Mouse (Mus musculus) midbrain, postnatal 0 days (tissue): ENCODE data around the gene Abhd18. TPM values are rescaled to one million over a fixed set of nuclear protein-coding genes. Genes with fewer than 3 reads are reported as not detected.

Experiments
- ATAC-seq: fragments of 200-750 bp; cut with Nextera tagmentation; 2 replicates; pipeline ENCODE4 v1.8.0; 2017; ENCODE audit warnings: moderate number of reproducible peaks, mild to moderate bottlenecking, moderate TSS enrichment, moderate library complexity; ENCODE audit not compliant: low FRiP score
- DNase-seq: peaks from one replicate; pipeline ENCODE4 v3.0.0-alpha.2; 2015; ENCODE audit warnings: low spot score
- H3K27ac ChIP-seq: fragments of 300-500 bp; sonication (generic); 2 replicates; pipeline ENCODE4 v1.5.1; 2014; ENCODE audit warnings: low read depth, mild to moderate bottlenecking, low read length, mixed read lengths
- H3K27me3 ChIP-seq: fragments of 300-500 bp; sonication (generic); 2 replicates; pipeline ENCODE4 v1.6.1; 2014; ENCODE audit warnings: low read length, control low read depth, mixed read lengths; ENCODE audit not compliant: insufficient read depth
- H3K36me3 ChIP-seq: fragments of 300-500 bp; sonication (generic); 2 replicates; pipeline ENCODE4 v1.6.1; 2014; ENCODE audit warnings: low read length, control low read depth, mixed read lengths; ENCODE audit not compliant: insufficient read depth
- H3K4me1 ChIP-seq: fragments of 300-500 bp; sonication (generic); 2 replicates; pipeline ENCODE4 v1.6.1; 2014; ENCODE audit warnings: mild to moderate bottlenecking, control low read depth, antibody characterized with exemption, low read length, mixed read lengths; ENCODE audit not compliant: insufficient read depth
- H3K4me2 ChIP-seq: fragments of 300-500 bp; sonication (generic); 2 replicates; pipeline ENCODE4 v1.6.1; 2014; ENCODE audit warnings: low read depth, mild to moderate bottlenecking, low read length, mixed read lengths; ENCODE audit not compliant: poor library complexity, severe bottlenecking
- H3K4me3 ChIP-seq: fragments of 300-500 bp; sonication (generic); 2 replicates; pipeline ENCODE4 v1.5.1; 2014; ENCODE audit warnings: low read depth, mild to moderate bottlenecking, low read length, moderate library complexity
- H3K9ac ChIP-seq: fragments of 300-500 bp; sonication (generic); replicated peaks from 2 replicates; pipeline ENCODE4 v1.6.1; 2014; ENCODE audit warnings: mild to moderate bottlenecking, low read length, moderate library complexity, mixed read lengths; ENCODE audit not compliant: poor library complexity, severe bottlenecking
- H3K9me3 ChIP-seq: fragments of 300-500 bp; sonication (generic); 2 replicates; pipeline ENCODE4 v1.6.1; 2016; ENCODE audit warnings: low read length, control low read depth
- CTCF ChIP-seq: IDR thresholded peaks from 2 replicates; pipeline ENCODE4 v1.5.1; 2016; ENCODE audit warnings: antibody characterized with exemption, mild to moderate bottlenecking
- WGBS: fragments of 180-500 bp; shearing (Covaris S2); extraction: QIAGEN DNeasy Blood & Tissue Kit; methylation state at CpG from one replicate; pipeline ENCODE4 v1.1.7; 2014; 5-methylcytosine and 5-hydroxymethylcytosine counted together
- polyA plus RNA-seq: library from polyadenylated mRNA; unstranded; fragments of >200 nt; fragmentation: Nextera tagmentation; extraction: Ambion mirVana; gene quantifications from 2 replicates; pipeline ENCODE4 v1.2.1, GENCODE M21; 2015
- total RNA-seq: library from RNA; depleted of rRNA; stranded (reverse); fragments of >200 nt; gene quantifications from 2 replicates; pipeline ENCODE4 v1.2.3, GENCODE M21; 2014

The Abhd18 gene
- total and polyA plus RNA-seq, 2 experiments from 2014 or later = 8.5 to 15.9 TPM

- 0% methylated on average over 62 of the region's 66 CpGs for WGBS
- DNase-seq = peak; percentile 95
- H3K4me2 ChIP-seq = peak within 1 kb of the TSS; percentile 92
- peak; percentile 94 for ATAC-seq
- H3K36me3 ChIP-seq = no peaks in the 10 kb centered on the region
- H3K4me3 ChIP-seq = peak within 1 kb of the TSS; percentile 75
- H3K27ac ChIP-seq = peak within 1 kb of the TSS; percentile 63
- peak within 1 kb of the TSS; percentile 71 for H3K9ac ChIP-seq
- TF ChIP-seq CTCF = no peak; the same call in 1 of the 2 replicates
- no peaks in the 10 kb centered on the region for H3K27me3 ChIP-seq
- no peaks in the 10 kb centered on the region for H3K4me1 ChIP-seq
- no peaks in the 10 kb centered on the region for H3K9me3 ChIP-seq
Measured at GRCm38 (mm10) chr3:40949170-40949902, 102.6 kb downstream of the Abhd18 start, which contains the start of gene Larp1b. Gene Larp1b (plus strand): TSS chr3:40949828.

GRCm38 (mm10) chr3:40949903-40950600 is 103.3 kb downstream of the Abhd18 start:
- Histone ChIP-seq H3K9me3 (no peaks in the 10 kb centered on the region), H3K9ac (peak overlapping the region; percentile 71), H3K27ac (peak overlapping the region; percentile 63), H3K4me1 (no peaks in the 10 kb centered on the region), H3K4me3 (peak overlapping the region; percentile 75), H3K4me2 (peak overlapping the region; percentile 92), H3K36me3 (no peaks in the 10 kb centered on the region), H3K27me3 (no peaks in the 10 kb centered on the region)
- DNase-seq = peak; percentile 35
- WGBS = under 1% methylated on average over 63 of the region's 118 CpGs
- no peak for TF ChIP-seq CTCF
- peak; percentile 69 for ATAC-seq

GRCm38 (mm10) chr3:40950601-40951201 is 103.9 kb downstream of the Abhd18 start:
- H3K36me3 ChIP-seq = no peaks in the 10 kb centered on the region
- no peak overlapping the region for H3K27ac ChIP-seq
- no peak for TF ChIP-seq CTCF
- peak overlapping the region; percentile 75 for H3K4me3 ChIP-seq
- peak overlapping the region; percentile 92 for H3K4me2 ChIP-seq
- no peaks in the 10 kb centered on the region for H3K4me1 ChIP-seq
- under 1% methylated on average over 43 of the region's 43 CpGs for WGBS
- ATAC-seq = no peak
- H3K9me3 ChIP-seq = no peaks in the 10 kb centered on the region
- peak; percentile 18 for DNase-seq
- H3K27me3 ChIP-seq = no peaks in the 10 kb centered on the region
- H3K9ac ChIP-seq = peak overlapping the region; percentile 71

GRCm38 (mm10) chr3:40951365-40951764 is 104.6 kb downstream of the Abhd18 start:
- Histone ChIP-seq H3K4me1 (no peaks in the 10 kb centered on the region), H3K9ac (no peak overlapping the region), H3K4me3 (peak overlapping the region; percentile 75), H3K27ac (no peak overlapping the region), H3K4me2 (peak overlapping the region; percentile 92), H3K9me3 (no peaks in the 10 kb centered on the region), H3K36me3 (no peaks in the 10 kb centered on the region), H3K27me3 (no peaks in the 10 kb centered on the region)
- ATAC-seq (no peak), DNase-seq (peak; percentile 53)
- 6% methylated on average over 7 of the region's 7 CpGs for WGBS
- peak; percentile 61 for TF ChIP-seq CTCF

- Histone ChIP-seq H3K4me3 (no peak overlapping the region), H3K4me1 (no peaks in the 10 kb centered on the region), H3K4me2 (no peak overlapping the region), H3K9ac (no peak overlapping the region), H3K9me3 (no peaks in the 10 kb centered on the region), H3K36me3 (no peaks in the 10 kb centered on the region), H3K27me3 (no peaks in the 10 kb centered on the region), H3K27ac (no peak overlapping the region)
- TF ChIP-seq CTCF = peak; percentile 50
- ATAC-seq (no peak), DNase-seq (peak; percentile 9)
Measured at GRCm38 (mm10) chr3:40952606-40953005, 105.8 kb downstream of the Abhd18 start.
